Mouse (Mus musculus): ENCODE data around the gene Aqp12.

GRCm38 (mm10) chr1:92976141-92976566 is 30.0 kb upstream of the Aqp12 start:
- TF ChIP-seq EP300 (IDR thresholded peaks at IDR 0.05; ENCODE audit: low read depth): no peak
- no peak for TF ChIP-seq CTCF (IDR thresholded peaks at IDR 0.05; ENCODE audit: low read depth)

Data from heart, postnatal 0 days (tissue).